Comparison of ENCODE assay signal across 8 mouse cellular contexts in genomic region chr15:103552096-103552690, GRCm38 (mm10). TPM values are rescaled to one million over a fixed set of nuclear protein-coding genes. Genes with fewer than 3 reads are reported as not detected.
DNase-seq lines count a peak whose midpoint lies in the region; ATAC-seq and TF ChIP-seq lines count a peak whose summit lies in the region.

No protein-coding gene starts in this region.

- H3K9ac ChIP-seq in midbrain, embryonic 11.5 days (ENCODE audit: low read length), result no peak overlapping the region
- no peak overlapping the region for H3K9ac ChIP-seq in midbrain, embryonic 16.5 days (ENCODE audit: low read depth, low read length)
- H3K9ac ChIP-seq in limb, embryonic 14.5 days (ENCODE audit: low read depth, low read length, severe bottlenecking), result no peak overlapping the region

- no peak for TF ChIP-seq POLR2A in limb, embryonic 14.5 days (IDR thresholded peaks at IDR 0.05; ENCODE audit: borderline replicate concordance, extremely low read depth, insufficient read depth, insufficient read length)

- no peaks in the 10 kb centered on the region for H3K4me1 ChIP-seq in midbrain, embryonic 11.5 days (ENCODE audit: control insufficient read depth, insufficient read depth, low read length)
- no peaks in the 10 kb centered on the region for H3K4me1 ChIP-seq in midbrain, embryonic 16.5 days (ENCODE audit: control insufficient read depth, insufficient read depth, low read length)
- H3K4me1 ChIP-seq in limb, embryonic 14.5 days (ENCODE audit: control insufficient read depth, insufficient read depth, low read length), result no peaks in the 10 kb centered on the region

- H3K4me3 ChIP-seq in midbrain, embryonic 11.5 days (ENCODE audit: low read depth, low read length), result no peak overlapping the region
- H3K4me3 ChIP-seq in midbrain, embryonic 16.5 days (ENCODE audit: low read depth, low read length), result no peak overlapping the region
- no peak overlapping the region for H3K4me3 ChIP-seq in limb, embryonic 14.5 days (replicated peaks; ENCODE audit: low read length)

- 48% methylated on average over 3 of the region's 3 CpGs for WGBS in midbrain, embryonic 11.5 days
- 49% methylated on average over 3 of the region's 3 CpGs for WGBS in midbrain, embryonic 16.5 days
- 43% methylated on average over 3 of the region's 3 CpGs for WGBS in limb, embryonic 14.5 days

- H3K36me3 ChIP-seq in midbrain, embryonic 11.5 days (ENCODE audit: control insufficient read depth, insufficient read depth, low read length), result no peaks in the 10 kb centered on the region
- H3K36me3 ChIP-seq in midbrain, embryonic 16.5 days (ENCODE audit: control insufficient read depth, insufficient read depth, low read length), result no peaks in the 10 kb centered on the region
- no peaks in the 10 kb centered on the region for H3K36me3 ChIP-seq in limb, embryonic 14.5 days (ENCODE audit: control insufficient read depth, insufficient read depth, low read length)

- no peaks in the 10 kb centered on the region for H3K27me3 ChIP-seq in midbrain, embryonic 11.5 days (ENCODE audit: control insufficient read depth, insufficient read depth, low read length)
- H3K27me3 ChIP-seq in midbrain, embryonic 16.5 days (ENCODE audit: control insufficient read depth, insufficient read depth, low read depth, low read length), result no peaks in the 10 kb centered on the region
- no peaks in the 10 kb centered on the region for H3K27me3 ChIP-seq in limb, embryonic 14.5 days (ENCODE audit: control insufficient read depth, insufficient read depth, low read length)

- no peak overlapping the region for H3K27ac ChIP-seq in midbrain, embryonic 11.5 days (ENCODE audit: low read depth, low read length)
- H3K27ac ChIP-seq in midbrain, embryonic 16.5 days (ENCODE audit: low read length), result no peak overlapping the region
- no peak overlapping the region for H3K27ac ChIP-seq in limb, embryonic 14.5 days (replicated peaks; ENCODE audit: low read depth, low read length)

- H3K4me2 ChIP-seq in midbrain, embryonic 11.5 days, result no peak overlapping the region
- H3K4me2 ChIP-seq in midbrain, embryonic 16.5 days (ENCODE audit: low read length), result no peak overlapping the region
- H3K4me2 ChIP-seq in limb, embryonic 14.5 days (replicated peaks; ENCODE audit: low read depth, low read length, severe bottlenecking), result no peak overlapping the region

- DNase-seq in adrenal gland, postnatal 14 days, result peak; percentile 58
- DNase-seq in adrenal gland, adult 2 months, result no peak
- peak; percentile 93 for DNase-seq in midbrain, embryonic 11.5 days (ENCODE audit: low spot score, missing footprints)
- peak; percentile 19 for DNase-seq in c-Kit-positive CD71-positive TER-119-negative erythroid progenitor cells, embryonic 14.5 days (ENCODE audit: low read depth)
- peak; percentile 81 for DNase-seq in limb, embryonic 14.5 days (ENCODE audit: low spot score)
- peak; percentile 38 for DNase-seq in retina, postnatal 7 days (ENCODE audit: low read depth, low spot score)

- peak; percentile 70; the same call in 1 of the 2 replicates for ATAC-seq in midbrain, embryonic 11.5 days (ENCODE audit: low FRiP score)
- no peak for ATAC-seq in midbrain, embryonic 16.5 days
- ATAC-seq in granulocyte monocyte progenitor cell, adult 5-6 weeks (replicated peaks; ENCODE audit: poor library complexity, severe bottlenecking), result peak; percentile 75
- peak; percentile 30; the same call in 1 of the 2 replicates for ATAC-seq in limb, embryonic 14.5 days (ENCODE audit: low FRiP score, low read depth)

- H3K9me3 ChIP-seq in midbrain, embryonic 11.5 days (ENCODE audit: control insufficient read depth, low read length), result no peaks in the 10 kb centered on the region
- no peaks in the 10 kb centered on the region for H3K9me3 ChIP-seq in midbrain, embryonic 16.5 days (replicated peaks; ENCODE audit: control insufficient read depth, low read length, poor library complexity, severe bottlenecking)
- H3K9me3 ChIP-seq in limb, embryonic 14.5 days (ENCODE audit: control insufficient read depth, low read length), result no peaks in the 10 kb centered on the region

RNA-seq across cellular contexts. Expression of gene Glycam1, which starts 12.7 kb away (rescaled TPM):
- 208 TPM in 1 of 2 replicates, not detected in the other for total RNA-seq in adrenal gland, postnatal 14 days (2021)
- total RNA-seq in adrenal gland, adult 2 months (2021), result not detected
- not detected in 2 replicates for polyA plus RNA-seq in adrenal gland, adult 2 months (2012; rRNA removed)
- polyA plus RNA-seq in midbrain, embryonic 11.5 days (2014; fragmentation: Nextera tagmentation; extraction: Ambion mirVana), result not detected in 2 replicates
- not detected in 2 replicates for polyA plus RNA-seq in midbrain, embryonic 16.5 days (2015; fragmentation: Nextera tagmentation; extraction: Ambion mirVana)
- not detected in 2 replicates for total RNA-seq in granulocyte monocyte progenitor cell, adult 5-6 weeks (2014; fragmentation: Nextera tagmentation)
- total RNA-seq in granulocyte monocyte progenitor cell, adult 5-6 weeks (2017), result not detected in 2 replicates
- not detected in 2 replicates for polyA plus RNA-seq in limb, embryonic 14.5 days (2012; rRNA removed)
- not detected in 2 replicates for polyA plus RNA-seq in limb, embryonic 14.5 days (2014; fragmentation: Nextera tagmentation; extraction: Ambion mirVana)

RNA-seq across cellular contexts. Expression of gene Ppp1r1a, which starts 14.4 kb away (rescaled TPM):
- total RNA-seq in adrenal gland, postnatal 14 days (2021), result 18.7 and 19.3 TPM in 2 replicates
- total RNA-seq in adrenal gland, adult 2 months (2021), result 10 to 100 TPM; 24.4 to 39.6 TPM
- 41.3 and 88.5 TPM in 2 replicates for polyA plus RNA-seq in adrenal gland, adult 2 months (2012; rRNA removed)
- polyA plus RNA-seq in midbrain, embryonic 11.5 days (2014; fragmentation: Nextera tagmentation; extraction: Ambion mirVana), result 56.4 and 62.7 TPM in 2 replicates
- polyA plus RNA-seq in midbrain, embryonic 16.5 days (2015; fragmentation: Nextera tagmentation; extraction: Ambion mirVana), result 147 and 160 TPM in 2 replicates
- not detected in 2 replicates for total RNA-seq in granulocyte monocyte progenitor cell, adult 5-6 weeks (2014; fragmentation: Nextera tagmentation)
- total RNA-seq in granulocyte monocyte progenitor cell, adult 5-6 weeks (2017), result not detected in 2 replicates
- 6.3 and 6.7 TPM in 2 replicates for polyA plus RNA-seq in limb, embryonic 14.5 days (2012; rRNA removed)
- polyA plus RNA-seq in limb, embryonic 14.5 days (2014; fragmentation: Nextera tagmentation; extraction: Ambion mirVana), result 9.6 and 11.2 TPM in 2 replicates

RNA-seq across cellular contexts. Expression of gene Pde1b, which starts 49.4 kb away (rescaled TPM):
- total RNA-seq in adrenal gland, postnatal 14 days (2021), result 5.2 and 8.1 TPM in 2 replicates
- 10 to 100 TPM in 1 of 2 experiments, 1 to 10 TPM in 1; 6.8 to 10.4 TPM for total RNA-seq in adrenal gland, adult 2 months (2021)
- polyA plus RNA-seq in adrenal gland, adult 2 months (2012; rRNA removed), result 2.7 and 3.7 TPM in 2 replicates
- 31.8 and 35.6 TPM in 2 replicates for polyA plus RNA-seq in midbrain, embryonic 11.5 days (2014; fragmentation: Nextera tagmentation; extraction: Ambion mirVana)
- 77.7 and 91.9 TPM in 2 replicates for polyA plus RNA-seq in midbrain, embryonic 16.5 days (2015; fragmentation: Nextera tagmentation; extraction: Ambion mirVana)
- total RNA-seq in granulocyte monocyte progenitor cell, adult 5-6 weeks (2014; fragmentation: Nextera tagmentation), result 6.6 and 7.2 TPM in 2 replicates
- 2.3 and 3.3 TPM in 2 replicates for total RNA-seq in granulocyte monocyte progenitor cell, adult 5-6 weeks (2017)
- 6.9 and 7.1 TPM in 2 replicates for polyA plus RNA-seq in limb, embryonic 14.5 days (2012; rRNA removed)
- 4.4 TPM in 2 replicates for polyA plus RNA-seq in limb, embryonic 14.5 days (2014; fragmentation: Nextera tagmentation; extraction: Ambion mirVana)
